Mouse (Mus musculus) CH12.LX (cell line): ENCODE data around the gene Ldlrad1. TPM values are rescaled to one million over a fixed set of nuclear protein-coding genes. Genes with fewer than 3 reads are reported as not detected.

Source experiments
- DNase-seq: peaks from one replicate; pipeline ENCODE4 v3.0.0-alpha.2; 2013; ENCODE audit errors: extremely low read depth
- H3K27ac ChIP-seq: 2 replicates; pipeline ENCODE4 v1.5.1; 2012; ENCODE audit warnings: low read depth, mild to moderate bottlenecking, control low read depth, moderate library complexity; ENCODE audit not compliant: insufficient read depth
- H3K27me3 ChIP-seq: replicated peaks from 2 replicates; pipeline ENCODE3; 2012; ENCODE audit warnings: inconsistent platforms
- H3K36me3 ChIP-seq, 2 experiments: replicated peaks in 1 of 2; 2 replicates each; pipeline versions ENCODE3 to v1.6.1; 2012; ENCODE audit warnings: inconsistent platforms in 1 of 2, low read length in 1 of 2, mild to moderate bottlenecking in 1 of 2, mixed read lengths in 1 of 2, moderate library complexity in 1 of 2; ENCODE audit not compliant: control insufficient read depth in 1 of 2, insufficient read depth in 1 of 2
- H3K4me1 ChIP-seq, 2 experiments: 2 replicates each; pipeline ENCODE4 v1.6.1; 2012; ENCODE audit warnings: inconsistent platforms in 1 of 2, moderate library complexity in 1 of 2; ENCODE audit not compliant: insufficient read depth in 2 of 2, control insufficient read depth in 1 of 2
- H3K4me2 ChIP-seq: 2 replicates; pipeline ENCODE4 v1.6.1; 2012; ENCODE audit warnings: low read depth, mild to moderate bottlenecking, control low read depth; ENCODE audit not compliant: poor library complexity, insufficient read depth, severe bottlenecking
- H3K4me3 ChIP-seq, 3 experiments: fragments of 150-350 bp in 1 of 3; sonication (generic) in 1 of 3; replicated peaks in 1 of 3; 2 replicates each; pipeline versions ENCODE3 to v1.5.1; 2011 to 2012; ENCODE audit warnings: low read depth in 2 of 3, low read length in 2 of 3, mild to moderate bottlenecking in 2 of 3, moderate library complexity in 2 of 3, control low read depth in 1 of 3, improper control_type of control experiment in 1 of 3, inconsistent platforms in 1 of 3, mixed read lengths in 1 of 3; ENCODE audit not compliant: poor library complexity in 1 of 3
- H3K79me2 ChIP-seq: replicated peaks from 2 replicates; pipeline ENCODE4 v1.6.1; 2012; ENCODE audit warnings: mild to moderate bottlenecking, moderate library complexity; ENCODE audit not compliant: control insufficient read depth, poor library complexity, insufficient read depth, severe bottlenecking; ENCODE audit errors: extremely low read depth
- H3K9ac ChIP-seq: 2 replicates; pipeline ENCODE4 v1.6.1; 2012; ENCODE audit warnings: low read depth, mild to moderate bottlenecking, control low read depth, moderate library complexity; ENCODE audit not compliant: insufficient read depth
- H3K9me3 ChIP-seq: replicated peaks from 2 replicates; pipeline ENCODE3; 2012; ENCODE audit warnings: low read length, inconsistent platforms, mixed read lengths
- BHLHE40 ChIP-seq: IDR thresholded peaks from 2 replicates; pipeline ENCODE4 v1.6.1; 2011; ENCODE audit warnings: mild to moderate bottlenecking, low read depth, low read length, improper control_type of control experiment
- CHD1 ChIP-seq: IDR thresholded peaks from 2 replicates; pipeline ENCODE4 v1.6.1; 2012; ENCODE audit warnings: low read depth, low read length, improper control_type of control experiment, inconsistent platforms
- ELF1 ChIP-seq: IDR thresholded peaks from 2 replicates; pipeline ENCODE4 v1.6.1; 2014; ENCODE audit warnings: low read depth, mild to moderate bottlenecking, inconsistent platforms, low read length, improper control_type of control experiment
- KAT2A ChIP-seq: IDR thresholded peaks from 2 replicates; pipeline ENCODE4 v1.6.1; 2012; ENCODE audit warnings: low read length, improper control_type of control experiment, inconsistent platforms; ENCODE audit not compliant: insufficient replicate concordance
- MAFK ChIP-seq: IDR thresholded peaks from 2 replicates; pipeline ENCODE4 v1.6.1; 2011; ENCODE audit warnings: low read length, improper control_type of control experiment; ENCODE audit not compliant: insufficient replicate concordance
- MAZ ChIP-seq: IDR thresholded peaks from 2 replicates; pipeline ENCODE4 v1.6.1; 2012; ENCODE audit warnings: low read depth, mild to moderate bottlenecking, inconsistent platforms, low read length, improper control_type of control experiment, moderate library complexity
- MXI1 ChIP-seq: IDR thresholded peaks from 2 replicates; pipeline ENCODE4 v1.6.1; 2011; ENCODE audit warnings: mild to moderate bottlenecking, low read depth, low read length, improper control_type of control experiment
- MYC ChIP-seq: IDR thresholded peaks from 2 replicates; pipeline ENCODE4 v1.6.1; 2011; ENCODE audit warnings: low read depth, mild to moderate bottlenecking, improper control_type of control experiment, low read length
- NELFE ChIP-seq: IDR thresholded peaks from 2 replicates; pipeline ENCODE4 v1.6.1; 2011; ENCODE audit warnings: low read depth, low read length, improper control_type of control experiment
- SIN3A ChIP-seq: IDR thresholded peaks from 2 replicates; pipeline ENCODE4 v1.6.1; 2012; ENCODE audit warnings: low read length, improper control_type of control experiment, inconsistent platforms
- SMC3 ChIP-seq: IDR thresholded peaks from 2 replicates; pipeline ENCODE4 v1.6.1; 2011; ENCODE audit warnings: low read depth, low read length, improper control_type of control experiment
- TBP ChIP-seq: conservative IDR thresholded peaks from 2 replicates; pipeline ENCODE4 v1.6.1; 2011; ENCODE audit warnings: low read depth, low read length, improper control_type of control experiment
- UBTF ChIP-seq: IDR thresholded peaks from 2 replicates; pipeline ENCODE4 v1.6.1; 2012; ENCODE audit warnings: low read depth, mild to moderate bottlenecking, inconsistent platforms, low read length, improper control_type of control experiment, moderate library complexity
- USF1 ChIP-seq: IDR thresholded peaks from 2 replicates; pipeline ENCODE4 v1.6.1; 2014; ENCODE audit warnings: low read depth, mild to moderate bottlenecking, inconsistent platforms, low read length, improper control_type of control experiment
- ZNF384 ChIP-seq: IDR thresholded peaks from 2 replicates; pipeline ENCODE4 v1.6.1; 2012; ENCODE audit warnings: low read depth, low read length, improper control_type of control experiment, inconsistent platforms
- dilution Hi-C: fragments of 300-500 bp; cut with MboI; formaldehyde crosslinking; loops from 2 replicates; pipeline ENCODE4 v1.14.3; 2020; ENCODE audit warnings: low sequenced_read_pairs; ENCODE audit not compliant: extremely low pct_unique_long_range_greater_than_20kb, extremely low pct_ligation_motif_present
- in situ Hi-C: fragments of 300-500 bp; cut with MboI; formaldehyde crosslinking; loops from 3 replicates; pipeline ENCODE4 v1.14.3; 2019; ENCODE audit warnings: low sequenced_read_pairs, low pct_ligation_motif_present, low pct_unique_long_range_greater_than_20kb, mixed read lengths
- polyA plus RNA-seq: library from polyadenylated mRNA; unstranded; fragments of >175 nt; gene quantifications from 2 replicates; pipeline ENCODE4 v1.2.1, GENCODE M21; 2012; ENCODE audit warnings: low read depth; ENCODE audit not compliant: insufficient read length
- total RNA-seq, 2 experiments: library from RNA; depleted of rRNA; stranded (reverse); fragments of 300-350 nt in 1 of 2; fragments of >200 nt in 1 of 2; gene quantifications; 2 replicates each; pipeline ENCODE4 v1.2.3; 2012 to 2014

Gene Ldlrad1
- total and polyA plus RNA-seq, 3 experiments, result not detected

- dilution Hi-C loops, result no loop called here
- H3K4me1 ChIP-seq, result peaks cover 3 to 55% of the 10 kb centered on the region in 2 experiments
- peak within 1 kb of the TSS; percentile 93 to 100 (median 98) for H3K4me3 ChIP-seq
- H3K9ac ChIP-seq, result peak within 1 kb of the TSS; percentile 91
- peaks cover 13 to 30% of the 10 kb centered on the region in 2 experiments for H3K36me3 ChIP-seq
- in situ Hi-C loops, result no loop called here
- peak within 1 kb of the TSS; percentile 93 for H3K4me2 ChIP-seq
- H3K9me3 ChIP-seq, result no peaks in the 10 kb centered on the region
- no peaks in the 10 kb centered on the region for H3K27me3 ChIP-seq
- peak within 1 kb of the TSS; percentile 94 for H3K27ac ChIP-seq
- TF ChIP-seq NELFE (0 out of 2 replicates have a peak, but pooled peaks have one; percentile 3), MAZ (no peak), MAFK (no peak), BHLHE40 (0 out of 2 replicates have a peak, but pooled peaks have one; percentile 7), UBTF (peak; percentile 72; the same call in 1 of the 2 replicates), USF1 (no peak), SIN3A (peak; percentile 64), MYC (0 out of 2 replicates have a peak, but pooled peaks have one; percentile 35), KAT2A (0 out of 2 replicates have a peak, but pooled peaks have one; percentile 32), ELF1 (no peak), SMC3 (no peak), TBP (0 out of 2 replicates have a peak, but pooled peaks have one; percentile 19), MXI1 (peak; percentile 52; the same call in 1 of the 2 replicates), CHD1 (peak; percentile 90)
- peaks cover 51% of the 10 kb centered on the region for H3K79me2 ChIP-seq
- DNase-seq, result peak; percentile 63
Measured at GRCm38 (mm10) chr4:107178830-107179490, 30.0 kb upstream of the Ldlrad1 start, which contains the start of gene Tceanc2. Gene Tceanc2 (minus strand): TSS chr4:107179116.

DNA sequence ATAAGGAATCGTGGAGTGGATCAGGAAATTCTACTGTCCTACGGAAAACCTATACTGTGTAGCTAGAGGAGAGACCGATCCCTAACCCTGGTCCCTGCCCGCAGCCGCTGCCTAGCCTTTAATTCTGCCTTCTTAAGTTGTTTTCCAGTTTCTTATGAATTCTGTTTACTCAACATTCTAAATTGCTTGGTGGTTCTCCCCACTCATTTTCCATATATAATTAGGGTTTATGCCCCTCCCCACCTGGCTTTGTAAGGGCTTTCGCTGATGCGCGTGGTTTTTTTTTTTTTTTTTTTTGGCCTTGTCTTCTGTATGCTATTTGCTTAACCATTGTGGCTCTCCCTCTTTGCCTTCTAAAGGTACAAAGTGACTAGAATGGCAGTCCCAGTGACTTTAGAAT is 29.4 kb upstream of the Ldlrad1 start:
- Histone ChIP-seq H3K36me3 (peaks cover 12 to 25% of the 10 kb centered on the region in 2 experiments), H3K4me2 (peak overlapping the region; percentile 86), H3K27ac (no peak overlapping the region), H3K4me3 (peak overlapping the region; percentile 93 to 100 (median 98)), H3K9ac (peak overlapping the region; percentile 91), H3K4me1 (peaks cover 3 to 57% of the 10 kb centered on the region in 2 experiments), H3K9me3 (no peaks in the 10 kb centered on the region), H3K27me3 (no peaks in the 10 kb centered on the region), H3K79me2 (peaks cover 57% of the 10 kb centered on the region)
- peak; percentile 15 for DNase-seq
- in situ Hi-C loops (no loop called here), dilution Hi-C loops (no loop called here)
- TF ChIP-seq ZNF384 (peak; percentile 93), UBTF (no peak)
